Mouse (Mus musculus) embryonic facial prominence, embryonic 11.5 days (tissue): ENCODE results near the gene Ankrd28. TPM values are rescaled to one million over a fixed set of nuclear protein-coding genes. Genes with fewer than 3 reads are reported as not detected.
"Not testable (repeated sequence)": the region's sequence is repeated elsewhere in the genome, so short reads cannot be mapped to it uniquely, and the experiment has no call there.

ENCODE experiments used
- ATAC-seq: fragments of 200-750 bp; cut with Nextera tagmentation; replicated peaks from 2 replicates; pipeline ENCODE4 v1.8.0; 2017; ENCODE audit warnings: low read depth; ENCODE audit not compliant: insufficient number of reproducible peaks, low FRiP score, low TSS enrichment
- DNase-seq: peaks from one replicate; pipeline ENCODE4 v3.0.0-alpha.2; 2015; ENCODE audit warnings: low spot score
- H3K27ac ChIP-seq: fragments of 300-500 bp; sonication (generic); replicated peaks from 2 replicates; pipeline ENCODE4 v1.5.1; 2014; ENCODE audit warnings: mild to moderate bottlenecking, low read depth, low read length, control low read depth
- H3K27me3 ChIP-seq: fragments of 300-500 bp; sonication (generic); 2 replicates; pipeline ENCODE4 v1.6.1; 2014; ENCODE audit warnings: mild to moderate bottlenecking, low read length, moderate library complexity, mixed read lengths; ENCODE audit not compliant: control insufficient read depth, insufficient read depth
- H3K36me3 ChIP-seq: fragments of 300-500 bp; sonication (generic); replicated peaks from 2 replicates; pipeline ENCODE4 v1.6.1; 2014; ENCODE audit warnings: low read depth, mild to moderate bottlenecking, low read length, moderate library complexity, mixed read lengths; ENCODE audit not compliant: control insufficient read depth, insufficient read depth
- H3K4me1 ChIP-seq: fragments of 300-500 bp; sonication (generic); 2 replicates; pipeline ENCODE4 v1.6.1; 2014; ENCODE audit warnings: low read length, mixed read lengths; ENCODE audit not compliant: control insufficient read depth, insufficient read depth
- H3K4me2 ChIP-seq: fragments of 300-500 bp; sonication (generic); 2 replicates; pipeline ENCODE4 v1.6.1; 2014; ENCODE audit warnings: low read depth, mild to moderate bottlenecking, control low read depth, low read length, moderate library complexity
- H3K4me3 ChIP-seq: fragments of 300-500 bp; sonication (generic); 2 replicates; pipeline ENCODE4 v1.5.1; 2014; ENCODE audit warnings: low read depth, low read length, control low read depth
- H3K9ac ChIP-seq: fragments of 300-500 bp; sonication (generic); replicated peaks from 2 replicates; pipeline ENCODE4 v1.6.1; 2014; ENCODE audit warnings: mild to moderate bottlenecking, control low read depth, low read length
- H3K9me3 ChIP-seq: fragments of 300-500 bp; sonication (generic); replicated peaks from 2 replicates; pipeline ENCODE4 v1.6.1; 2016; ENCODE audit warnings: mild to moderate bottlenecking, low read length, inconsistent platforms, mixed read lengths; ENCODE audit not compliant: control insufficient read depth
- WGBS: fragments of 180-500 bp; shearing (Covaris S2); extraction: QIAGEN DNeasy Blood & Tissue Kit; methylation state at CpG from one replicate; pipeline ENCODE4 v1.1.7; 2014; 5-methylcytosine and 5-hydroxymethylcytosine counted together
- polyA plus RNA-seq: library from polyadenylated mRNA; unstranded; fragments of >200 nt; fragmentation: Nextera tagmentation; extraction: Ambion mirVana; gene quantifications from 2 replicates; pipeline ENCODE4 v1.2.1, GENCODE M21; 2014

Gene Ankrd28
- polyA plus RNA-seq: 9.6 and 10.0 TPM in 2 replicates

DNA sequence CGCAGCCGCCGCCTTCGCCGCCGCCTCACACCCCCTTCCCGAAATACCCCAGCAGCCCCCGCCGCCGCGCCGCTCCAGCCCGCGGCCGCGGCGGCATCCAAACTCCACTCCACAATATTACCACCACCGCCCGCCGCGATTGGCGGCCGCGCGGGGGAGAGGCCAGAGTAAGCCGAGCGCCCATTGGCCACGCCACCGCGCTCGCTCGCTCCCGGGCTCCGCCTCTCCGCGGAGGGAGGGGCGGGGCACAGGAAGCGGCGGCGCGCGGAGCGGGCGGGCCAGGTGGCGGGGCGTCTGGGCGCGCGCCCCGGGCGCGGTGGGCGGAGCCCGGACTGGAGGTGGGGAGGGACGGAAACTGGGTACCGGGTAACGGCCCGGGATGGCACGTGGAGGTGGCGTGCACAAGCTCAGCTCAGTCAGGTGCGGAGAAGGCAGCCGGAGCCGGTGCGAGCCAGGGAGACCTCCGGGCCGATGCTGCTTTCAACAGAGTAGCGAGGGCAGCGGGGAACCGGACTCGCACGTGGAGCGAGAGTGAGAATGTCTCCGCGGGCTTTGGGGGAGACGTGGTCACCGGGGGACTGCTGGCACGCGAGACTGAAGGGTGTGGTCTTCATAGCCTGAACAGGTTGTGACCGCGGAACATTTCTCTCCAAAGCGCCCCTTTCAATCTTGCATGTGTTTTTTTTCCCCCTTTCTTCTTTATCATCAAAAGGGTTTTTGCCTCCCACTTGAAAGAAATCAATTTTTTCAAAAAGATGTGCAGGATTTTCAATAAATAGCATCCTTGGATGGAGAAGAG is at the start of gene Ankrd28:
Ankrd28 (minus strand) TSS at position 81 of the 799 bp plus-strand sequence.
- no peaks in the 10 kb centered on the region for H3K9me3 ChIP-seq
- H3K9ac ChIP-seq: peak within 1 kb of the TSS; percentile 80
- H3K4me1 ChIP-seq: no peaks in the 10 kb centered on the region
- peak within 1 kb of the TSS; percentile 88 for H3K27ac ChIP-seq
- peak; percentile 97 for ATAC-seq
- H3K27me3 ChIP-seq: no peaks in the 10 kb centered on the region
- peak within 1 kb of the TSS; percentile 96 for H3K4me3 ChIP-seq
- under 1% methylated on average over 67 of the region's 81 CpGs for WGBS
- H3K4me2 ChIP-seq: peak within 1 kb of the TSS; percentile 83
- H3K36me3 ChIP-seq: no peaks in the 10 kb centered on the region
- peak; percentile 98 for DNase-seq

DNA sequence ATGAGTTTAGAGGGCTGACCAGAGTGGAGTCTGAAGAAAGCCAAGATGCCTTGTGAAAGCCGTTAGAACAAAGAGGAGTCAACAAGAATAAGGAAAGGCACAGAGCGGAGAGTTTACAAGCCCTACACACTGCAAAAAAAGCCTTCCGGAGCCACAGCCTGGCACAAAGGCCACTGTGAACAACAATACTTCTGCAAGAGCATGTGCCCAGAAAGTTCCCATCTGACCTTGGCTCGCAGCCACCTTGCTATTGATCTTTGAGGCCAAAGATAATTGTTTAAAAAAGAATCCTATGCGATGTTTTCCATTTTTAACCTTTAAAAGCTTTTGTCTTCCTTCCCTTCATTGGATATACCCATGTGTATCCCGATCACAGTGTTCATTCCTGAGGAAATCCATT is 49.0 kb upstream of the Ankrd28 start:
- Histone ChIP-seq H3K4me1 (no peaks in the 10 kb centered on the region), H3K9me3 (no peaks in the 10 kb centered on the region), H3K9ac (no peak overlapping the region), H3K4me2 (no peak overlapping the region), H3K27ac (no peak overlapping the region), H3K4me3 (no peak overlapping the region), H3K27me3 (no peaks in the 10 kb centered on the region), H3K36me3 (no peaks in the 10 kb centered on the region)
- ATAC-seq: no peak
- no peak for DNase-seq
- WGBS: 83% methylated on average over 6 of the region's 6 CpGs

DNA sequence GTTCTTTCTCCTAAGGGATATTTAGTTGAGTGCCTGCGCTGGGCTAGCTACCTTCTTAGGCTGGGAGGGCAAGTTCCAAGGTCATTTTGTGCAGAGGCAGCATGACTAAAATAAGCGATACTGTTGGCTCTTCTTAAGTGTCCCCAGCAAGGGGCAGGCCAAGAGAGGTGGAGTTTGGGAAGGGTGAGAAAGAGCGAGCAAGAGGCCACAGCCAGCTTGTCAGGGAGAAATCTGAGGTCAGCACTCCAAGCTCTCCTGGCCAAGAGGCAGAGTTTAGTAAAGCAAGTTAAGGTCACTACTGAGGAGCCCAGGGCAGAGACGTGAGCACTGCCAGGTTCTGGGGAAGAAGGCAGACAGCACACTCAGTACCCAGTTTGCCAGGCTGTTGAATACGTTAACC is 41.7 kb upstream of the Ankrd28 start:
- no peak overlapping the region for H3K9ac ChIP-seq
- H3K27ac ChIP-seq: no peak overlapping the region
- H3K4me1 ChIP-seq: no peaks in the 10 kb centered on the region
- WGBS: 74% methylated on average over 5 of the region's 5 CpGs
- H3K27me3 ChIP-seq: no peaks in the 10 kb centered on the region
- no peaks in the 10 kb centered on the region for H3K36me3 ChIP-seq
- no peak for DNase-seq
- no peaks in the 10 kb centered on the region for H3K9me3 ChIP-seq
- H3K4me3 ChIP-seq: no peak overlapping the region
- no peak for ATAC-seq
- H3K4me2 ChIP-seq: no peak overlapping the region

DNA sequence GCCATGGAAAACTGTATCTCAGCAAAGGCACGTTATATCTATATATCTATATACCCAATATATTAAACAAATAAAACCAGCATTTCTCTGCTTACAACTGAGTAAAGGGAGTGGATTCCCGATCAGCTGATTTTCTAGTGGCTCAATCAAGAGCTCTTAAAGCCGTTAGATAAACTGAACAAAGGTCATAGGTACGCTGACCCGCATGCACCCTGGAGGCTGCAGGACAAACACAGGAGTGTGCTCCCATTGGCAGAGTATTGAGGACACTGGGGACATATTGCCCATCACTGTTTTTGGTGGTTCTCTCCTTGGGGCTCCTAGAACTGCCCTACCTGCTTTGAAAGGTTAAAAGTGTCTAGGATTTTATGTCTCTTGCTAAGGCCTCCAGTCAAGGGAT is 40.0 kb upstream of the Ankrd28 start:
- 82% methylated on average over 5 of the region's 5 CpGs for WGBS
- H3K4me2 ChIP-seq: no peak overlapping the region
- no peak overlapping the region for H3K4me3 ChIP-seq
- ATAC-seq (no peak), DNase-seq (no peak)
- no peak overlapping the region for H3K9ac ChIP-seq
- no peaks in the 10 kb centered on the region for H3K36me3 ChIP-seq
- H3K9me3 ChIP-seq: no peaks in the 10 kb centered on the region
- H3K4me1 ChIP-seq: no peaks in the 10 kb centered on the region
- no peak overlapping the region for H3K27ac ChIP-seq
- H3K27me3 ChIP-seq: no peaks in the 10 kb centered on the region

DNA sequence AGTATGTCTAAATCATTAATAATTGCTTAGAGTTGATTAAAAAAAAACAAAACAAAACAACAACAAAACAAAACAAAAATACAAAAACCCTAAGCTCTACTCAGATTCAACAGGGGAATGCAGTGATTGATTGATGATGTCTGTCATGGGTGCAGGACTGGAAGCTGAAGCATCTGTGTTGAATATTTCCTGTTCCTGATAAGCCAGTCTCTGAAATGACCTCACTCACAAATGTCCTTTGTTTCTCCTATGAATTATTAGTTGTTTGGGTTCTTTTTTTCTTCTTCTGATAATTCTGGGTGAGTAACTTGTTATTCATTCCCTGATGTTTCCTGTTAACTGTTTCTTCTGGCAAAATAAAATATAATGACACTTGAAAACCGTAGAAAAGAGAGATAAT is 38.1 kb upstream of the Ankrd28 start:
- Histone ChIP-seq H3K4me1 (no peaks in the 10 kb centered on the region), H3K4me3 (no peak overlapping the region), H3K27me3 (no peaks in the 10 kb centered on the region), H3K36me3 (no peaks in the 10 kb centered on the region), H3K9ac (no peak overlapping the region), H3K4me2 (no peak overlapping the region), H3K9me3 (no peaks in the 10 kb centered on the region), H3K27ac (no peak overlapping the region)
- no peak for ATAC-seq
- 73% methylated on average over 1 of the region's 1 CpGs for WGBS
- DNase-seq: no peak

DNA sequence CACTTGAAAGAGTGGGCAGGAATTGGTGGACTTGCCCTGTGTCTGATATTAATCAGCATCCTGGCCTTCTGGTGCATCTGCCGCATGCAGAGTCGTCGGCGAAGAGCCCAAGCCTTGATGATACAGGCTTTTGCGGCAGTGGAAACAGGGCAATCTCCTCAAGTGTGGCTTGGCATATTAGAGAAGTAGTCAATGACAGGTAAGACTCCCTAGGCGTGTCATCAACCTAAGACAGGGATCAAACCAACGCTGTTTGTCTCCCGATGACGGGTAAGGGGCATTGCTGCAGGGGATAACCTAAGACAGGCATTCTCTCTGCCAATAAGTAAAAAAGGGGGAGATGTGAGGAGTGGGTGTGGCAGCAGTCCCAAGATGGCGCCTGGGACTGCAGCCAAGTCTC is 35.9 kb upstream of the Ankrd28 start:
- H3K4me3 ChIP-seq, H3K27ac ChIP-seq, H3K4me1 ChIP-seq, H3K27me3 ChIP-seq, ATAC-seq, H3K4me2 ChIP-seq, DNase-seq, H3K36me3 ChIP-seq, H3K9me3 ChIP-seq, H3K9ac ChIP-seq: not testable (repeated sequence)
- WGBS: 92% methylated on average over 10 of the region's 10 CpGs

DNA sequence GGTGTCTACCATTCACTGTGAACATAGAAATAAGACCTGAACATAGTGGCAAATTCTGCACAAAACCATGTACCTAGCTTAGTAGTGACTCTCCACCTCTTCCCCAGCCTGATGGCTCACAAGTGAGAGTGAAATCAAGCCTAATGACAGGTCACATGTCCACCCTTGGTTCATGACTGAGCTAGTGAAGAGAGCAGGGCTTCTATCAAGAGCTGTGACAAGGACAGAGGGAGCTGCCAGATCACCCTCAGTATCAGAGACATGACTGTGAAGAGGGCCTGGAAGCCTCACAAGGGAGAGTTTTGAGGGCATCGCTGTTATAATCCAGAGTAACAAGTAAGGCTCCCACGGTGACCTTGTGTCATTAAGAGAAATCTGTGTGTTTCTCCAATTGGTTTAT is 28.2 kb upstream of the Ankrd28 start:
- H3K4me3 ChIP-seq: no peak overlapping the region
- no peak overlapping the region for H3K9ac ChIP-seq
- DNase-seq (no peak), ATAC-seq (no peak)
- H3K4me1 ChIP-seq: no peaks in the 10 kb centered on the region
- 99% methylated on average over 2 of the region's 2 CpGs for WGBS
- no peaks in the 10 kb centered on the region for H3K36me3 ChIP-seq
- no peak overlapping the region for H3K4me2 ChIP-seq
- H3K27me3 ChIP-seq: no peaks in the 10 kb centered on the region
- H3K9me3 ChIP-seq: no peaks in the 10 kb centered on the region
- no peak overlapping the region for H3K27ac ChIP-seq

DNA sequence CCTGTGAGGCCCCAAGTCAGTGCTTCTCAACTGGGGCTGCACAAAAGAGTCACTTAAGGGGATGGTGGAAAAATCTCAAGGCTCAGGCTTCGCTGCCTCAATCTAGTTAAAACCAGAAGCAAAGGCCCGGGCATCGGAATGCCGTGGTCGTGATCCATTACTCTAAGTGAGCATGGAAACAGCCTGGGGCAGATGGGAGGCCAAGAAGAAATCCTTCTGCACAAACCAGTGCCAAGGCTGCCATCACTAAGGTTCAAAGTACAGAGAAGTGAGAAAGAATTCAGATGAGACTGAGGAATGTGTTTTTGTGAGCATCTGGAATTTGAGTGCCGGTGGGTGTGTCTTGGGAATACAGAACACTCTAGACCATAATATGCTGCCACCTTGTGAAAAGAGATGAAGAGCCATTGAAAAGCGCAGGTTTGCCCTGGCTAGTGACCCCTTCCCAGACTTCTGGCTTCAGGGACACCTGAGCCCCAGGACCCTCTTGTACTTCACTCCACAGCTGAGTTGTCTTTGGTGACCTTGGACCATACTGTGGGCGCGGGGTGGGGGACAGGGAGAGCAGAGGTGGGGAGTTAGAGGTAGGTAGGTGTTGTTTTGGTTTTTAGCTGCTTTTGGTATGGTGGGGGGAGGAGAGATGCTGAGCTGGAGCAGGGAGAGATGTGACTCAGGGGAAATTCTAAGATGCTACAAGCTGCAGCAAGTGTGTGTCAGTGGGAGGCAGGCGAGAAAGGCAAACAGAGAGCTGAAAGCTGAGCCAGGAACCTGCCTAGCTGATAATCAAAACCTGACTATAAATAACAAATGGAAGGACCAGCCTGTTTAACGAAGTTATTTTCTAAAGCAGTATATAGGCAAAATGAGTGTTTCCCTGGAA is 26.9 kb upstream of the Ankrd28 start:
- Histone ChIP-seq H3K27me3 (no peaks in the 10 kb centered on the region), H3K4me1 (no peaks in the 10 kb centered on the region), H3K9me3 (no peaks in the 10 kb centered on the region), H3K4me3 (no peak overlapping the region), H3K27ac (no peak overlapping the region), H3K4me2 (no peak overlapping the region), H3K36me3 (no peaks in the 10 kb centered on the region), H3K9ac (no peak overlapping the region)
- DNase-seq (peak; percentile 39), ATAC-seq (no peak)
- 66% methylated on average over 11 of the region's 11 CpGs for WGBS
